Mouse (Mus musculus) kidney, postnatal 0 days (tissue): ENCODE results near the gene Btn2a2. TPM values are rescaled to one million over a fixed set of nuclear protein-coding genes. Genes with fewer than 3 reads are reported as not detected.
A peak's percentile ranks its signal among the peaks of the same experiment; 100 is the strongest.
"Not testable (repeated sequence)": the region's sequence is repeated elsewhere in the genome, so short reads cannot be mapped to it uniquely, and the experiment has no call there.

Source experiments
- ATAC-seq: fragments of 200-750 bp; cut with Nextera tagmentation; replicated peaks from 2 replicates; pipeline ENCODE4 v1.8.0; 2017; ENCODE audit warnings: low read depth, moderate number of reproducible peaks, moderate TSS enrichment, moderate library complexity; ENCODE audit not compliant: low FRiP score
- DNase-seq: peaks from one replicate; pipeline ENCODE4 v3.0.0-alpha.2; 2016; ENCODE audit warnings: low spot score
- H3K27ac ChIP-seq: fragments of 300-500 bp; sonication (generic); 2 replicates; pipeline ENCODE4 v1.5.1; 2014; ENCODE audit warnings: mild to moderate bottlenecking
- H3K27me3 ChIP-seq: fragments of 300-500 bp; sonication (generic); 2 replicates; pipeline ENCODE4 v1.6.1; 2014; ENCODE audit warnings: low read length, mixed read lengths; ENCODE audit not compliant: insufficient read depth
- H3K36me3 ChIP-seq: fragments of 300-500 bp; sonication (generic); 2 replicates; pipeline ENCODE4 v1.6.1; 2014; ENCODE audit warnings: low read length, mixed read lengths; ENCODE audit not compliant: insufficient read depth
- H3K4me1 ChIP-seq: fragments of 300-500 bp; sonication (generic); replicated peaks from 2 replicates; pipeline ENCODE4 v1.6.1; 2014; ENCODE audit warnings: antibody characterized with exemption, low read length, mixed read lengths; ENCODE audit not compliant: insufficient read depth
- H3K4me2 ChIP-seq: fragments of 300-500 bp; sonication (generic); 2 replicates; pipeline ENCODE4 v1.6.1; 2014; ENCODE audit warnings: mild to moderate bottlenecking, low read length, moderate library complexity, mixed read lengths
- H3K4me3 ChIP-seq: fragments of 300-500 bp; sonication (generic); replicated peaks from 2 replicates; pipeline ENCODE4 v1.5.1; 2014; ENCODE audit warnings: low read depth, low read length
- H3K9ac ChIP-seq: fragments of 300-500 bp; sonication (generic); 2 replicates; pipeline ENCODE4 v1.6.1; 2014; ENCODE audit warnings: low read depth, low read length
- H3K9me3 ChIP-seq: fragments of 300-500 bp; sonication (generic); replicated peaks from 2 replicates; pipeline ENCODE4 v1.6.1; 2016; ENCODE audit warnings: low read length, inconsistent platforms, mixed read lengths
- CTCF ChIP-seq: IDR thresholded peaks from 2 replicates; pipeline ENCODE4 v1.5.1; 2016; ENCODE audit warnings: antibody characterized with exemption, low read depth, mild to moderate bottlenecking, moderate library complexity
- WGBS: fragments of 180-500 bp; shearing (Covaris S2); extraction: QIAGEN DNeasy Blood & Tissue Kit; methylation state at CpG from one replicate; pipeline ENCODE4 v1.1.7; 2014; 5-methylcytosine and 5-hydroxymethylcytosine counted together
- polyA plus RNA-seq: library from polyadenylated mRNA; unstranded; fragments of >200 nt; fragmentation: Nextera tagmentation; extraction: Ambion mirVana; gene quantifications from 2 replicates; pipeline ENCODE4 v1.2.1, GENCODE M21; 2015

The Btn2a2 gene
- polyA plus RNA-seq, 1 experiment from 2014 or later = 0.28 TPM

GRCm38 (mm10) chr13:23534368-23535131 lies 45.9 kb upstream of the Btn2a2 start:
- DNase-seq = peak; percentile 18
- Histone ChIP-seq H3K9ac (peak overlapping the region; percentile 48), H3K4me1 (peaks cover 13% of the 10 kb centered on the region), H3K27me3 (no peaks in the 10 kb centered on the region), H3K36me3 (no peaks in the 10 kb centered on the region), H3K4me2 (peak overlapping the region; percentile 70), H3K27ac (peak overlapping the region; percentile 81), H3K4me3 (peak overlapping the region; percentile 43), H3K9me3 (no peaks in the 10 kb centered on the region)
- 0 out of 2 replicates have a peak, but pooled peaks have one; percentile 3 for ATAC-seq
- TF ChIP-seq CTCF = no peak
- WGBS = 1% methylated on average over 15 of the region's 15 CpGs

- Histone ChIP-seq H3K27ac (peak within 1 kb of the TSS; percentile 97), H3K4me2 (peak within 1 kb of the TSS; percentile 70), H3K4me1 (peaks cover 13% of the 10 kb centered on the region), H3K4me3 (peak within 1 kb of the TSS; percentile 49), H3K9ac (peak within 1 kb of the TSS; percentile 78)
- not testable (repeated sequence) for H3K9me3 ChIP-seq, H3K36me3 ChIP-seq, H3K27me3 ChIP-seq
- 1% methylated on average over 25 of the region's 53 CpGs for WGBS
- ATAC-seq (peak; percentile 16; the same call in 1 of the 2 replicates), DNase-seq (peak; percentile 97)
These were observed 45.1 kb upstream of the Btn2a2 start, which contains the start of gene Hist1h2af for GRCm38 (mm10) chr13:23533560-23534367. TSS of gene Hist1h2af (plus strand) at chr13:23533906.

- H3K27me3 ChIP-seq = no peaks in the 10 kb centered on the region
- H3K4me1 ChIP-seq = peaks cover 13% of the 10 kb centered on the region
- peak overlapping the region; percentile 70 for H3K4me2 ChIP-seq
- peak overlapping the region; percentile 78; the same call in 1 of the 2 replicates for H3K9ac ChIP-seq
- no peak for TF ChIP-seq CTCF
- ATAC-seq (no peak), DNase-seq (no peak)
- no peaks in the 10 kb centered on the region for H3K36me3 ChIP-seq
- peak overlapping the region; percentile 49 for H3K4me3 ChIP-seq
- peak overlapping the region; percentile 97 for H3K27ac ChIP-seq
- WGBS = 12% methylated on average over 9 of the region's 9 CpGs
- H3K9me3 ChIP-seq = no peaks in the 10 kb centered on the region
These were observed 43.8 kb upstream of the Btn2a2 start for GRCm38 (mm10) chr13:23532262-23533075.

- Histone ChIP-seq H3K36me3 (no peaks in the 10 kb centered on the region), H3K4me2 (peak within 1 kb of the TSS; percentile 70), H3K27ac (peak within 1 kb of the TSS; percentile 97), H3K4me3 (peak within 1 kb of the TSS; percentile 49), H3K27me3 (no peaks in the 10 kb centered on the region), H3K4me1 (peaks cover 9% of the 10 kb centered on the region), H3K9me3 (no peaks in the 10 kb centered on the region), H3K9ac (peak within 1 kb of the TSS; percentile 78)
- TF ChIP-seq CTCF = no peak
- ATAC-seq (peak; percentile 84), DNase-seq (peak; percentile 98)
- under 1% methylated on average over 54 of the region's 70 CpGs for WGBS
These were observed 42.5 kb upstream of the Btn2a2 start, which contains the start of gene Hist1h4h for GRCm38 (mm10) chr13:23530901-23531875. TSS of gene Hist1h4h (plus strand) at chr13:23531050.

DNA sequence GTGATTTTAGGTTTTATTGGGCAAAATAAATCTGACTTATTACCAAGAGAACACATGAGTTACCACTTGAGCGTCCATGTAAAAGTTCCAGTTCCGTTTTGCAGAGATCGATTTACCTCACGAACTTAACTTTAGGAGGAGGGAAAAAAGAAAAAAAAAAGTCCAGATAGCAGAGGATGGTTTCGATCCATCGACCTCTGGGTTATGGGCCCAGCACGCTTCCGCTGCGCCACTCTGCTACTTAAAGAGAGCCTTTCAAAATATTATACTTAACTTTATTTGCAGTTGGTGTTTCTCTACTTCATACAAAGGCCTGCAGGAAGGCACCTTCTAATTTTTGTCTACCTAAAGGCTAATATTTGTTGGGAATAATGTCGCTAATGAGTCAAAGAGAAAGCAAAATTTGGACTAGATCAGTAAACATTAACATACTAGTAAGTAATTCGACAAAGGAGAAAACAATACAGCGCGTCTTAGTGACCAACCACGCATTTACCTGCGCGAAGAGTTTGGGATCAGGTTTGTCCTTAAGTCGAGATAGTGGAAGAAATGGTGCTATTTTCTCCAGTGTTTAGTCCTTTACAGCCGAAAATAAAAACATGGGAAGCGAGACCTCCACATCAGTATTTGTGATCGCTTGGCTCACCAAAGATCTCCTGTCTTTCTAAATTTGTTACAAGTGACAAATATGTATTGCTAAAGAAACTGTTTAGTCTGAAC lies 41.7 kb upstream of the Btn2a2 start:
- Histone ChIP-seq H3K4me1 (peaks cover 9% of the 10 kb centered on the region), H3K4me2 (peak overlapping the region; percentile 70), H3K9me3 (no peaks in the 10 kb centered on the region), H3K36me3 (no peaks in the 10 kb centered on the region), H3K27me3 (no peaks in the 10 kb centered on the region), H3K27ac (peak overlapping the region; percentile 97), H3K4me3 (peak overlapping the region; percentile 49), H3K9ac (peak overlapping the region; percentile 78)
- no peak for TF ChIP-seq CTCF
- peak; percentile 72 for DNase-seq
- ATAC-seq = no peak
- under 1% methylated on average over 20 of the region's 20 CpGs for WGBS
